Mouse (Mus musculus) naive thymus-derived CD4-positive, alpha-beta T cell, adult 5 months (primary cell): ENCODE measurements around the gene Jph3. TPM values are rescaled to one million over a fixed set of nuclear protein-coding genes. Genes with fewer than 3 reads are reported as not detected.

Experiments
- polyA plus RNA-seq: library from polyadenylated mRNA; unstranded; fragments of 100-300 nt; shearing (Covaris generic); gene quantifications from one replicate; pipeline ENCODE4 v1.2.1, GENCODE M21; 2017

The Jph3 gene
- polyA plus RNA-seq: not detected

GRCm38 (mm10) chr8:121729323-121729722, at the start of gene Jph3:
Gene Jph3, plus strand, starts transcription at chr8:121729623.

GRCm38 (mm10) chr8:121829048-121829776, 99.8 kb downstream of the Jph3 start, which contains the start of gene Klhdc4:
Gene Klhdc4, minus strand, starts transcription at chr8:121829569.

Other genes starting within 250 kb of the Jph3 start
- not detected for gene 1700018B08Rik, start 185.3 kb upstream of the Jph3 start, polyA plus RNA-seq
- 28.5 TPM for gene Fbxo31, start 150.8 kb upstream of the Jph3 start, polyA plus RNA-seq
- gene Map1lc3b, start 139.3 kb upstream of the Jph3 start, polyA plus RNA-seq: 528 TPM
- 0.19 TPM for gene Zcchc14, start 76.7 kb upstream of the Jph3 start, polyA plus RNA-seq
- 44.9 TPM for gene Klhdc4, start 99.9 kb downstream of the Jph3 start, polyA plus RNA-seq
- gene Slc7a5, start 178.1 kb downstream of the Jph3 start, polyA plus RNA-seq: 55.6 TPM
- gene Car5a, start 215.3 kb downstream of the Jph3 start, polyA plus RNA-seq: not detected
- gene Banp, start 220.1 kb downstream of the Jph3 start, polyA plus RNA-seq: 33.4 TPM